Mouse (Mus musculus): ENCODE data around the gene Slc6a21. TPM values are rescaled to one million over a fixed set of nuclear protein-coding genes. Genes with fewer than 3 reads are reported as not detected.

Gene Slc6a21
- polyA plus RNA-seq, 1 experiment from 2014 or later, result not detected

DNA sequence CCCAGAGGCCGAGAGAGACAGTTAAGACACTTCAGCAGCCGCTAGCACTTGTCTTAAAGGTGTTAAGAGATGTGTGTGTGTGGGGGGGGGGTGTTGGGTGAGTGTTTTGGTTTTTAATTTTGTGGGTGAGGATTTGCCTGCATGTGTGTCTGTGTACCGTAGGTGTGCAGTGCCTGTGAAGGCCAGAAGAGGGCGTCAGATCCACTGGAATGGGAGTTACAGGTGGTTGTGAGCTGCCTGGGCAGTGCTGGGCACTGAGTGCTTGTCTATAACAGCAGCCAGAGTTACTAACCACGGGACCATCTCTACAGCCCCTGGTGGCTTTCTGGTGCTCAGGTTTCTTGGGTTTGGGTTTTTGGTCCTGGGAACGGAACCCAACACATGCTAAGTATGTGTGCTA, 54.2 kb downstream of the Slc6a21 start:
- ATAC-seq (replicated peaks; ENCODE audit: insufficient number of reproducible peaks, low FRiP score, low TSS enrichment, low read depth), result no peak
- Histone ChIP-seq H3K4me2 (ENCODE audit: low read depth, low read length) (no peak overlapping the region), H3K4me3 (ENCODE audit: low read depth, low read length) (no peak overlapping the region), H3K4me1 (ENCODE audit: control insufficient read depth, insufficient read depth, low read length) (peaks cover 2% of the 10 kb centered on the region), H3K9ac (replicated peaks; ENCODE audit: low read length) (no peak overlapping the region), H3K27me3 (ENCODE audit: control insufficient read depth, insufficient read depth, low read length) (no peaks in the 10 kb centered on the region), H3K36me3 (replicated peaks; ENCODE audit: control insufficient read depth, insufficient read depth, low read depth, low read length) (no peaks in the 10 kb centered on the region), H3K27ac (replicated peaks; ENCODE audit: low read depth, low read length) (no peak overlapping the region), H3K9me3 (replicated peaks; ENCODE audit: control insufficient read depth, low read length) (no peaks in the 10 kb centered on the region)
- no peak for DNase-seq (ENCODE audit: low spot score)
- WGBS, result 84% methylated on average over 6 of the region's 6 CpGs

GRCm38 (mm10) chr7:45332685-45333425, 55.5 kb downstream of the Slc6a21 start:
- DNase-seq (ENCODE audit: low spot score), result peak; percentile 79
- Histone ChIP-seq H3K27ac (replicated peaks; ENCODE audit: low read depth, low read length) (0 out of 2 replicates have a peak overlapping the region, but pooled peaks have one; percentile 35), H3K4me3 (ENCODE audit: low read depth, low read length) (peak overlapping the region; percentile 64), H3K9me3 (replicated peaks; ENCODE audit: control insufficient read depth, low read length) (no peaks in the 10 kb centered on the region), H3K36me3 (replicated peaks; ENCODE audit: control insufficient read depth, insufficient read depth, low read depth, low read length) (no peaks in the 10 kb centered on the region), H3K4me1 (ENCODE audit: control insufficient read depth, insufficient read depth, low read length) (peaks cover 2% of the 10 kb centered on the region), H3K9ac (replicated peaks; ENCODE audit: low read length) (peak overlapping the region; percentile 72), H3K27me3 (ENCODE audit: control insufficient read depth, insufficient read depth, low read length) (0 out of 2 replicates have a peak, but pooled peaks cover 3% of the 10 kb centered on the region), H3K4me2 (ENCODE audit: low read depth, low read length) (peak overlapping the region; percentile 91)
- ATAC-seq (replicated peaks; ENCODE audit: insufficient number of reproducible peaks, low FRiP score, low TSS enrichment, low read depth), result peak; percentile 76
- WGBS, result 2% methylated on average over 22 of the region's 22 CpGs

DNA sequence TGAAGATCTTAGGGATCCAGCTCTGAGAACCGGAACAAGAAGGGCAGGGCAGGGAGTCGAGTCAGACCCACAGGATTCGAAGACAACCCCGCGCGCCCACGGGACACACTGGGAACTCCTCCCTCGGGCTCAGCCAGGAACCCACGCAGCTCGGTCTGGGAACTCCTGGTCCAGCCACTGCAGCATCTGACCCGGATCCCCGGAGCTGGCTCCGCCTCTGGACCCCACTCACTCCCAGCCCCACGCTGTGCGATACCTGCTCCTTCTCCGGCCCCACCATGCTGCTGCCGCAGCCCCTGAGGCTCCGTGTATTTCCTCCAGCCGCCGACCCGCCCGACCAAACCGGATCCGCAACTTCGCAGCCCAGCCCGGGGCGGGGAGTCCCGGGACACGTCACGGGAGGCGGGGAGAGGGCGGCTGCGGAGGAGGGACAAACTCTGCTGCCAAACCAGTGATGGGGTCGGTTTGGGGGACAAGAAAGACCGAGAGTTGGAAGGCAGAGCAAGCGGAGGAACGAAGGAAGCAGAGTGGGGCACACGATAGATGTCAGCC, 56.2 kb downstream of the Slc6a21 start, which contains the start of gene Trpm4:
TSS of gene Trpm4 (minus strand) at position 350 of the 552 bp plus-strand sequence.
- peak within 1 kb of the TSS; percentile 91 for H3K4me2 ChIP-seq (ENCODE audit: low read depth, low read length)
- no peaks in the 10 kb centered on the region for H3K9me3 ChIP-seq (replicated peaks; ENCODE audit: control insufficient read depth, low read length)
- H3K27ac ChIP-seq (replicated peaks; ENCODE audit: low read depth, low read length), result peak within 1 kb of the TSS; percentile 35; the same call in 1 of the 2 replicates
- ATAC-seq (replicated peaks; ENCODE audit: insufficient number of reproducible peaks, low FRiP score, low TSS enrichment, low read depth) (peak; percentile 35), DNase-seq (ENCODE audit: low spot score) (peak; percentile 88)
- H3K4me3 ChIP-seq (ENCODE audit: low read depth, low read length), result peak within 1 kb of the TSS; percentile 64
- 0 out of 2 replicates have a peak, but pooled peaks cover 3% of the 10 kb centered on the region for H3K27me3 ChIP-seq (ENCODE audit: control insufficient read depth, insufficient read depth, low read length)
- no peaks in the 10 kb centered on the region for H3K36me3 ChIP-seq (replicated peaks; ENCODE audit: control insufficient read depth, insufficient read depth, low read depth, low read length)
- peaks cover 2% of the 10 kb centered on the region for H3K4me1 ChIP-seq (ENCODE audit: control insufficient read depth, insufficient read depth, low read length)
- peak within 1 kb of the TSS; percentile 72 for H3K9ac ChIP-seq (replicated peaks; ENCODE audit: low read length)
- WGBS, result under 1% methylated on average over 38 of the region's 38 CpGs

GRCm38 (mm10) chr7:45334605-45335004, 57.3 kb downstream of the Slc6a21 start:
- whole genome bisulfite sequencing, result 19% methylated on average over 3 of the region's 3 CpGs
- Histone ChIP-seq H3K4me1 (ENCODE audit: control insufficient read depth, insufficient read depth, low read length) (peaks cover 2% of the 10 kb centered on the region), H3K9ac (replicated peaks; ENCODE audit: low read length) (no peak overlapping the region), H3K27ac (replicated peaks; ENCODE audit: low read depth, low read length) (no peak overlapping the region), H3K4me3 (ENCODE audit: low read depth, low read length) (no peak overlapping the region), H3K27me3 (ENCODE audit: control insufficient read depth, insufficient read depth, low read length) (0 out of 2 replicates have a peak, but pooled peaks cover 3% of the 10 kb centered on the region), H3K9me3 (replicated peaks; ENCODE audit: control insufficient read depth, low read length) (no peaks in the 10 kb centered on the region), H3K4me2 (ENCODE audit: low read depth, low read length) (no peak overlapping the region), H3K36me3 (replicated peaks; ENCODE audit: control insufficient read depth, insufficient read depth, low read depth, low read length) (no peaks in the 10 kb centered on the region)
- ATAC-seq (replicated peaks; ENCODE audit: insufficient number of reproducible peaks, low FRiP score, low TSS enrichment, low read depth), result no peak
- no peak for DNase-seq (ENCODE audit: low spot score)

GRCm38 (mm10) chr7:45335056-45335455, 57.7 kb downstream of the Slc6a21 start, which contains the start of gene Hrc:
Gene Hrc, plus strand, starts transcription at chr7:45335290.
- Histone ChIP-seq H3K4me2 (ENCODE audit: low read depth, low read length) (no peak within 1 kb of the TSS; the same call in 1 of the 2 replicates), H3K9ac (replicated peaks; ENCODE audit: low read length) (no peak within 1 kb of the TSS), H3K27me3 (ENCODE audit: control insufficient read depth, insufficient read depth, low read length) (0 out of 2 replicates have a peak, but pooled peaks cover 3% of the 10 kb centered on the region), H3K9me3 (replicated peaks; ENCODE audit: control insufficient read depth, low read length) (no peaks in the 10 kb centered on the region), H3K27ac (replicated peaks; ENCODE audit: low read depth, low read length) (no peak within 1 kb of the TSS), H3K4me3 (ENCODE audit: low read depth, low read length) (no peak within 1 kb of the TSS), H3K4me1 (ENCODE audit: control insufficient read depth, insufficient read depth, low read length) (peaks cover 2% of the 10 kb centered on the region), H3K36me3 (replicated peaks; ENCODE audit: control insufficient read depth, insufficient read depth, low read depth, low read length) (no peaks in the 10 kb centered on the region)
- DNase-seq (ENCODE audit: low spot score) (no peak), ATAC-seq (replicated peaks; ENCODE audit: insufficient number of reproducible peaks, low FRiP score, low TSS enrichment, low read depth) (no peak)
- 24% methylated on average over 5 of the region's 5 CpGs for WGBS

GRCm38 (mm10) chr7:45336319-45336718, 59.0 kb downstream of the Slc6a21 start:
- ATAC-seq (replicated peaks; ENCODE audit: insufficient number of reproducible peaks, low FRiP score, low TSS enrichment, low read depth) (no peak), DNase-seq (ENCODE audit: low spot score) (no peak)
- no peaks in the 10 kb centered on the region for H3K36me3 ChIP-seq (replicated peaks; ENCODE audit: control insufficient read depth, insufficient read depth, low read depth, low read length)
- 94% methylated on average over 4 of the region's 4 CpGs for WGBS
- H3K4me3 ChIP-seq (ENCODE audit: low read depth, low read length), result no peak overlapping the region
- no peak overlapping the region for H3K4me2 ChIP-seq (ENCODE audit: low read depth, low read length)
- peaks cover 2% of the 10 kb centered on the region for H3K4me1 ChIP-seq (ENCODE audit: control insufficient read depth, insufficient read depth, low read length)
- no peak overlapping the region for H3K27ac ChIP-seq (replicated peaks; ENCODE audit: low read depth, low read length)
- H3K27me3 ChIP-seq (ENCODE audit: control insufficient read depth, insufficient read depth, low read length), result peaks cover 3% of the 10 kb centered on the region; the same call in 1 of the 2 replicates
- H3K9me3 ChIP-seq (replicated peaks; ENCODE audit: control insufficient read depth, low read length), result no peaks in the 10 kb centered on the region
- no peak overlapping the region for H3K9ac ChIP-seq (replicated peaks; ENCODE audit: low read length)

- Histone ChIP-seq H3K9ac (replicated peaks; ENCODE audit: low read length) (no peak overlapping the region), H3K36me3 (replicated peaks; ENCODE audit: control insufficient read depth, insufficient read depth, low read depth, low read length) (no peaks in the 10 kb centered on the region), H3K4me1 (ENCODE audit: control insufficient read depth, insufficient read depth, low read length) (peaks cover 2% of the 10 kb centered on the region), H3K27me3 (ENCODE audit: control insufficient read depth, insufficient read depth, low read length) (peaks cover 3% of the 10 kb centered on the region; the same call in 1 of the 2 replicates), H3K27ac (replicated peaks; ENCODE audit: low read depth, low read length) (no peak overlapping the region), H3K9me3 (replicated peaks; ENCODE audit: control insufficient read depth, low read length) (no peaks in the 10 kb centered on the region), H3K4me3 (ENCODE audit: low read depth, low read length) (no peak overlapping the region), H3K4me2 (ENCODE audit: low read depth, low read length) (no peak overlapping the region)
- WGBS, result 25% methylated on average over 4 of the region's 4 CpGs
- ATAC-seq (replicated peaks; ENCODE audit: insufficient number of reproducible peaks, low FRiP score, low TSS enrichment, low read depth), result no peak
- DNase-seq (ENCODE audit: low spot score), result no peak
Measured at GRCm38 (mm10) chr7:45337469-45337868, 60.2 kb downstream of the Slc6a21 start.
